Mouse (Mus musculus): ENCODE measurements around the gene Loxl3.
A peak's percentile ranks its signal among the peaks of the same experiment; 100 is the strongest.

The Loxl3 gene

DNA sequence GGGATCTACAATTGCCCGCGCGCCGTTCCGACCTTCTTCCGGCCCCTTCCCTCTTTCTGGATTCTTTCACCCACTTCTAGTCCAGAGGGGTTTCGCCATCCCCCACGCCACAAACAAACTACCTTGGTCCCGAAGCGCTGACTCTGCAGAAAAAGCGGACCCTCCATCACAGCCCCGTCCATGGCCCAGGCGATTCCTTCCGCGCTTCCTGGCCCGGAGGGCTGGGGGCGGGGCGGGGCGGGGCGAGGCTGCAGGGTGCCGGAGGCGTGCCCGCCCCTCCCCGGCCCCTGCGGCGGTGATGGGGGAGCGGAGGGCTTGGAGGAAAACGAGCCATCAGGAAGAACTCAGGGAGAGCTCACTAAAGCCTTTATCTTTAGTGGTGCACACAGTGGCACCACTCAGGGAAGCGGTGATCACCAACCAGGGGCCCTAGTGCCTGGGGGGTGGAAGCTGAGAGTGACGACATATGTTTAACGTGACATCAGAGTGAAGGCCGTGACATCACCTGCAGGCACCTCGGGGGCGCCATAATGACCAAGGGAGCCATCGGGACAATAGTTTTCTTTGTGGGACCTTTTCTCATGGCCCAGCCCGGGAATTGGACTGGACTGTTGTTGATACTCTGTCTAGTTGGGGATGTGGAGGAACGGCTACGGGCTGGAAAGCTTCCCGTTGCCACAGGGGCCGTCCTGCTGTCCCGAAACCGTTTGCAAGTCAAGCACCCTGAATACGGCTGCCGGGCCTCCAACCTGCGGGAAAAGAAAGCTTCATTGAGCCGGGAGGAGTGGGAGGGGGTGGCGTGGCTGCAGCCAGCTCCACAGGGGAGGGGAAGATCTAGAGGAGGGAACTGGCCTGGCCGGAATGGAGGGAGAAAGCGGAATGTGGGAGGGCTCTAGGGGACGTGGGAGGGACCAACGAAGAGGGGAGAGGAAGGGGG is at the start of gene Loxl3, which contains the start of gene Dok1:
Loxl3 (plus strand) TSS at position 925 of the 937 bp plus-strand sequence.
Dok1 (minus strand) TSS at position 223 of the 937 bp plus-strand sequence.
- DNase-seq: peak; percentile 87

DNA sequence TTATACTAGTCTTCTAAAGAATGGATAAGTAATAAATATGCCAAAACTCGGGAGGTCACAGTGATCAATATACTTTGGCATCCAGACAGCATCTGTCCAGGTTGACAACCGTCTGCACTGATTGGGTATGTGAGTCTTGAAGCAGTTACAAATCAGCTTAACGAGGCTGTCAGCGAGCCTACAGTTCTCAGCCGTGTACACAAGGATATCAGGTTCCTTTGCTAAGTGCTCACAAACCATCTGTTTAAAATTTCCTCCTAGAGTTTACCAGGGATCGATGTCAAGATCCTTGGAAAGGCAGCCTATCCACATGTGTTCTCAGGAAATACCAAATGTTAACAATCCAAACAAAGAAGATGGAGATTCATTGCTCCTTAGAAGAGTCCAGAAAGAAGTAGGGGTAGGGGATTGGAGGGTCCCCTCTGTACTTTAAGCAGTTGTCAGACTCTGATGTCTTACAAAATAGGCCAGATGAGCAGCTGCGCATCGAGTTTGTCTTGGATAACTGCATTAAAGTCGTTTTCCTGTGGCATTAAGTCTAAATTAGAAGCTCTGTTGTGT is 46.5 kb upstream of the Loxl3 start:
- DNase-seq: no peak

DNA sequence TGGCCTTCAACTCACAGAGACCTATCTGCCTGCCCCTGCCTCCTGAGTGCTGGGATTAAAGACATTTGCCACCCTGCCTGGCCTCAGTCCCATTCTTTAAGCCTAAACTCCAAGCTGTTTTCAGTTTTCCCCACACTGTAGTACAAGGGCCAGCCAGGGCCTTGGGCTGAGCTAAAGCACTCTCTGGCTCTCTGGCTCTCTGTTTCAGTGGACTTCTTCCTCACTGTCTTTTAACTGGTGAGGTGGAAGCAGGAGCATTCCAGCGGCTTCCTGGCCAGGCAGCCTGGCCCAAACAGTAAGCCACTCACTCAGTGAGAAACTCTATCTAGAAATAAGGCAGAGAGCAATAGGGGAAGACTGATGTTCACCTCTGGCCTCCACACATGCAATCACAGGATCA is 40.3 kb upstream of the Loxl3 start:
- DNase-seq: no peak

DNA sequence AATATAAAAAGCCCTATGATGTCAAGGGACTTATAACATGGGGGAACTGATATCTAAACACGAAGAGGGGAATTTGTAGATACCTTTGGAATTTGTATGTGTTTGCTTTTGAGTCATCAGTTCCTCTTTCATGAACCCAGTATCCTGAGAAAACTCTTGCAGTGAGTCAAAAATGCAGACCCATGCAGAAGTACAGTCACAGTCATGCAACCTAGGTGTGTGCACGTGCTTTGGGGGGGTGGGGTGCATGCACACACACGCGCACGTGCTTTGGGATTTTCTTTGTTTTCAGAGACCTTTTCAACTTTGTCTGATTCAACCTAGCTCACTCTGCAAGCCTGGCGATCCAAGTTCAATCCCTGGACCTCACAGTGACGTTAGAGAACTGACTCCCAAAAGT is 39.6 kb upstream of the Loxl3 start:
- no peak for DNase-seq

DNA sequence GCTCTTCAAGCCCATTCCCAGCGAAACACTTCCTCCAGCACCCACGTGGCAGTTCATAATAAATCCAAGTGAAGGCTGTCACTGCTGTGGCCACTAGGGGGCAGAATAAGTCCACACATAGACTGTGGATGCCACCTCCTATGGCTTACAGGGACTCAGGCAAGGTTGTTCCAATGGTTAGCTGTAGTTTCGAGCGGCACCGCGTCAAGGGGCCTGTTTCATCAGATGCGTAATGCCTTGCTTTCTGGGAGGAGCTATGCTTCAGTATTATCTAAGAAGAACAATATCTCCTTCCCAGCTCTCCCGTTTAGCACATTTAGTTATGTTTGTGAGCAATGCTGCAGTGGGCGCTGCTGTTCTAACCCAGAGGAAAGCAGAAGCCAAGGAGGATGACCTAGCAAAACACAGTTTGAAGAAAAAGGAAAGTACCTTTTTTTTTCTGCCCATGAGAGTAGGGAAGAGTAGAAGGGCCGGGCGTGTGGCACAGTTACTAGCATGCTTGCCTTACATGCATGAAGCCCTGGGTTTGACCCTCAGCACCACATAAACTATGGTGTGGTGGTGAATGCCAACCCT is 37.1 kb upstream of the Loxl3 start:
- DNase-seq: peak; percentile 94

DNA sequence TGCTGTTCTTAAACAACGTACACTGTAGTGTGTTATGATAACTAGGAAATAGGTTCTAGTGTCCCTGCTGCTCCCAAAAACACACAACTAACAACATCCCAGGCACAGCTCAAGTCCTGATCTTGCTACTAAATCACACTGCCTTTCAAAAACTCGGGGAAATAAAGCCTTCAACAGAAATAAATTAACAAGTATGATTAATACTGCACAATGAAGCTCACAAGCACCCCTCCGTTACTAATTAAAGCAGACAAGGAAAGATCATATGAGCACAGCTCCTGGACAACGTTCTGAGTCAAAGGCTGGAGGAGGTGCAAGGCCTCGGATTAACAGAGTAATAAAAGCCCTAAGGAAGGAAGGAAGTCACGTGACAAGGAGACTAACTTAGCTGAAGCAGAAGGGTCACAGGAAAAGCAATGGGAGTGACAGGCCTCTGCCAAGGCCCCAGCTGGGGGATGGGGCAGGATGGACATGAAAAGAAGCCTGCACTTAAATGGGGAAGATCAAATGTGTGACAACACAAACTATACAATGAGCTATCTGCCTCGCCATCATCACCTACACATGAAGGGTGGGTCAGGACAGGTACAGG is 36.4 kb upstream of the Loxl3 start:
- DNase-seq: peak; percentile 75

DNA sequence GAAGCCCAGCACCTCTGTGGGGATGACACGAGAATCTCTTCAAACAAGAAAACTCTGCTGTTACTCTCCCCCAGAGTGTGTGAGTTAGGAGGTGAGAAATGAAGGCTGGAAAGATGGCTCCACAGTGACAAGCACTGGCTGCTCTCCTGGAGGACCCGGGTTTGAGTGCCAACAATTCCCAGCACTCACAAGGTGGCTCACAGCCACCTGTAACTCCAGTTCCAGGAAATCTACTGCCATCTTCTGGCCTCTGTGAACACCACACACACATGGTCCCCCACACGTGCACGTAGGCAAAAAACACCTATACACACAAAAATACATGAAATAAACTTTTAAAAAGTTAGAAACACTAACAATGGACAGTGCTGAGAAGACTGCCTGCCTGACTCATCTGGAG is 35.6 kb upstream of the Loxl3 start:
- no peak for DNase-seq

DNA sequence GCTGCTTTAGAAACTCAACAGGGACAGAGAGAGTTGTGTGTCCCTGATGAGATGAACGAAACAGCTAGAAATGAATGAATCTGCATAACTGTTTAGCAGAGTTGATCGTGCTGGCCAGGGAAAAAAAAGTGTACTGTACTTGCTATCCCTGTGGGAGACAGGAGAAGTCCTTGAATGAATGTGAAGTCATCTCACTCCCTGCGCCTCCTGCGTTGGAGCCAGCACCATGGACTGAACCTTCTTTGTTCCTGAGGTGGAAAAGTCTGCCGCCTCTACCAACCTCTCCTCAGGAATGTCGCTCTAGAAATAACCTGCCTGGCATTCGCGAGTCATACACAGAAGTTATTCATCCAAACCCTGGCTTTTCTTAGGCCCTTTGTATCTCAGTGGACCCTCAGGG is 34.0 kb upstream of the Loxl3 start:
- DNase-seq: no peak

DNA sequence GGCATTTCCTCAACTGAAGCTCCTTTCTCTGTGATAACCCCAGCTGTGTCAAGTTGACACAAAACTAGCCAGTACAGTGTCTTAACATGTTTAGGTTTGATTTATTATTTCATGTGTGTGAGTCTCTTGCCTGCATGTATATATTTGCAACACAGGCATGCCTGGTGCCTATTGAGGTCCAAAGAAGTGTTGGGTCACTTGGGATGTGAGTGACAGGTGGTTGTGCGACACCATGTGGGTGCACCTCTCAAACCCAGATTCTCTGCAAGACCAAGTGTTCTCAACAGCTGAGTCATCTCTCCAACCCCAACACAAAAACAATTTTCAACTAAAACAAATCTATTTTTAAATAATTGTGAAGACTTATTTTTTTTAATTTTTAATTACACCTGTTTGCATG is 30.9 kb upstream of the Loxl3 start:
- DNase-seq: no peak

DNA sequence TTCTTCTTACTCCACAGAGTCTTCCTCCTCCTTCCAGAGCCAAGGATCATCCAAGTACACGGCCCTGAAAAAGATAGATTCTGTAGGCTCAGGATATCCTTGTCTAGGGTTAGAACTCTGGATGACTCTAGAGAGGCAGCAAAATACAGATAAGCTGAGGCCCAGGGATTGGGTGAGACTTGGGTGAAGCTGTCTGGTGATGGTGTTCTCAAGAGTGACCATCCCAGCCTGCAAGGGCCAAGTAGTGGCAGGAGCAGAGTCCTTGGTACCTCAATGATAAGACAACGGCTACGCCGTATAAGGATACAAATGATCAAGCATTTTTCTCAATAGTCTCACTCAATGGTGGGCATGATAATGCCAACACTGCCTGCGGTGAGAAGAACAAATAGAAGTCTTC is 30.1 kb upstream of the Loxl3 start:
- DNase-seq: no peak

DNA sequence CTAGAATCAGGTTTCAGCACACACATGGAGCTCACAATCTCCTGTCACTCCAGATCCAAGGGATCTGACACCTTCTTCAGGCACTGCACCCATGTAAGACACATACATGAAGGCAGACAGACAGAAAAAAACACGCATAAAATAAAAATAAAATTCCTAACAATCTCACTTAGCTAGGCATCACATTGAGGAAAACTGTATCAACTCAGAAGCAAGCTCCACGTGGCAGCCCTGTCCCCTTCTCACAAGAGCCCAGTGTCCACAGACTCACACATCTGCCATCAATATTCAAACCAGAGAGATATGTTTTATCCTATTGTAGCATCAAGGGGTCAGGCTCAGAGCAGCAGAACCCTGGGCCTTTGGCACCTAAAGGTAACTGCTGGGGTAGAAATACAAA is 29.7 kb upstream of the Loxl3 start:
- DNase-seq: no peak

DNA sequence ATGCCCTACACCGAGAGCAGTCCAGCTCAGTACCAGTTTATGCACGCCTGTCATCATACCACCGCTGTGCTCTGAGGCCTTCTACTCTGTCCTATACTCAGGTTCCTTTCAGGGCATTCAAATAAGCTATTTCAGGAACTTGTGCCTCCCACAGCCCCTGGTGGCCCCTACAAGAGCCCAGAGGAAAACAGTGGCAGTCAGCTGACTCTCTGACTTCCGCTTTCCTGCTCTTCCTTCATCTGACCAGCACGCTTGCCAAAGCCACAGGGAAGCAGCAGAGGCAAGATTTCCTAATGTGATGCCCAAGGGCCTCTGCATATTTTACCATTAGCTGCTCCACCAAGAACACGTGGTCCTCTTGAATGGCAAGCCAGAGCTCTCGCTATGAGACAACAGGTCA is 29.1 kb upstream of the Loxl3 start:
- no peak for DNase-seq

DNA sequence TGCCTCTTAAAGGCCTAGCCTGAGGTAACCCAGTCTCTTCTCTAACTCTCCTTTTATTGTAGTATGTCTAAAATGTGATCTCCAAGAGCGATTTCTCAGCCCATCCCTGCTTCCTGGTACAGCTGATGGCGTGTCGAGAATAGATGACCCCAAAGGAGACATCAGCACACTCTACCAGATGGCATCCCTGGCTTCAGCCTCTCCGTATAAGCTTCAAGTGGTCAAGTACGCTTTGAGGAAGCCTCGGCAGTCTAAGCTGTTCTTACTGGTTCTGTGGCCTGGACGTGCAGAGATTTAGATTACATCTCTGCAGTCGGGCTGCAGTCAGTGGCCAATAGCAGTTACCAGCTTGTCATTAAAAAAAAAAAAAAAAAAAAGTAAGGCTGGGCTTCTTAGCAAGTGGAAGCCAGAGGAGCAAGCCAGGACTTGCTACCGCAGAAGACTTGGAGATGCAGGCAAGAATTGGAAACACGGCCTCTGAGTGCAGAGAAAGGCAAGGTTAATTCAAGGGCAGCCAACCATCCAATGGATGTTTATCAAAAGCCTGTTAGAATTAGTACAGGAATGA is 28.4 kb upstream of the Loxl3 start:
- DNase-seq: no peak

DNA sequence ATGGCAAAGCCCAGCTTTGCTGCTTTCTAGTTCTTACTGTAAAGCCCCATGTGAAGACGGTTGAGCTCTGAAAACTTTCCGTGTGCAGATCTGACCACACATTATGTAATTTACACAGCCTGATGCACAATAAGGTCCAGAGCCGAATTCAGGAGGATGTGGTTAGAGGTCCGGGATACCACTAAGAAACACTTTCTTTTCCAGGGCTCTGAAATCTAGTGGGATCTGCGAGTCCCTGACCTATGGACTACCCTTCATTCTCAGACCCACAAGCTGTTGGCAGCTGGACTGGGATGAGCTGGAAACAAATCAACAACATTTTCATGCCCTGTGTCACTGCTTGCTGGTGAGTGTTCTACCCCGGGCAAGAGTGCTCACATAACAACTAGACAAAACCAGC is 27.9 kb upstream of the Loxl3 start:
- no peak for DNase-seq

DNA sequence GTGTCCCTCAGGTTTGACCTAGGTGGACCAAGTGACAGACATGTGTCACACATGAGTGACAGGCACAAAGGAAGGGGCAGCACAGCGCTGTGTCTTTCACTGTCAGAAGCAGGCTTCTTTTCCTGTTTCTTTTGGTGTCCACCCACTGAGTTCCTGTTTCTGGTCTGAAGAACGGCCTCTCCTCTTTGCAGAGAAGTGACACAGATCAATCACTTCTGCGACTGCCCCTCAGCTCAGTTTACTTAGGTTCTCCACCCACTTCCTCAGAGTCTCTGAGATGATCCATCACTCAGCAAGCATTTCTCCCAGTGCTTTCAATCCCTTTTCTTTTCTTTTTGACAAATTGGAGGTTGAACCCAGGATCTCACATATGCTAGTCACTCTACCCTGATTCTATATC is 25.3 kb upstream of the Loxl3 start:
- no peak for DNase-seq

DNA sequence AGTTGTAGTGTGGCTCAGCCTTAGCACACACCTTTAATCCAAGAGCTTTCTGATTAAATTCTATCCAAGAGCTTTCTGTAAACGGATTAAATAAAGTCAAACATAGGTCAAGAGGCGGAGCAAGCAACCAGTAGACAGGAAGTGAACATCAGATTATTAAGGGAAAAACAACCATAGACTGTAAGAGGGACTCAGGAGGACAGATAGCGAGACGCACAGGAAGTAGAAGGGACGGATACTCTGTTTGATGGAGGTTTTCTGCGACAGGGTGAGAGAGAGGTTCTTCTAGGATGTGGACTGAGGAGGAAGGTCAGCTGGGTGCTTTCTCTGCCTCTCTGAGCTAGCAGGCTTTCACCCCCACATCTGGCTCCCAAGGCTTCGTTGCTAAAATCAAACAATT is 24.0 kb upstream of the Loxl3 start:
- no peak for DNase-seq

DNA sequence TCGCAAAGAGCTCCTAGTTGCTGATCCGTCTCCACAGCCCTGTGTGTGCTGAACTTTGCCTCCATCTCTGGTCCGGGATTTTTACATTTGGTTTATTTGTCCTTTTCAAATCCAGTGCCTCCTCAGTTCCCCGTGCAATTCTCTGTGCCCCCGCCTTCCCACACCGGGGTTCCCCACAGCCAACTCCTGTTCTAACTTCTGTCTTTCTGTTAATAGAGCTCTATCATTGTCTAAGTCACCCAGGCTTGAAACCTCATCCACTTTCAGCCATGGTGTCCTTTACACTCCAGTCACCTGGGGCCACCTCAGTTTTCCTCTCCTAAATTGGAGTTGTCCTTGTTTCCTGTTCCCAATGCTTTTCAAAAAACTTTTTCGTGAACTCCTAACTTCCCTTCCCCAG is 22.7 kb upstream of the Loxl3 start:
- no peak for DNase-seq

DNA sequence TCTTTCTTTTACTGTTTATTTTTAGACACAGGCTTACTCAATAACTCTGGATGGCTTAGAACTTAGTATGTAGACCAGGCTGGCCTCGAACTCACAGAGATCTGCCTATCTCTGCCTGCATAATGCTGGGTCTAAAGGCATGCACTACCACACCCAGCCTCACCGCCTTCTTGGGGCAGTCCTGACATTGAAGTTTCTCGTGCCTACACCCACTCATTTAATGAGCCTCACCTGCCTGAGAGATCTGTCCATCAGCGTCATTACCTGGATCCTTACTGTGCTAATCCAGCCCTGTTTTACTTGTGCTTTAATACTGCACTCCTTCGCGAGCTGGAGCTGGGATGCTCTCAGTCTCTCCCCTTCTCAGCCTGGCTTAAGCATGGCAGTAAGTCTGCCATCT is 22.2 kb upstream of the Loxl3 start:
- no peak for DNase-seq

DNA sequence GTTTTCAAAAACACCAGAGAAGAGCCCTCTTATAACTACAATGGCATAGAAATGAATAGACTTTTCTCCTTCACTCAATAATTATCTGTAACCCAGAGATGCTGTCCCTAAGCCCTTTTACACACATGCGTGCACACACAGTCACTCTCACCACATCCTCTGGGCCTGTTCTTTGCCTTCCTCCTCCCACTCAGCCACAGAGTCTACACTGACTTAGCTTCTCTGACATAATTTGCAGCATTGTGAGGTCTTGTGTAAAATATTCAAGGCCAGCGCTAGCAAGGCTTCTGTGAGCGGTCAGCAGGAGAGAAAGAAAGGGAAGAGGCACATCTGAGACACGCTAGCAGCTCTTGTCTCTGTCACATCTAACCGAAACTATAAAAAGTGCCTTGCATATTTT is 20.5 kb upstream of the Loxl3 start:
- no peak for DNase-seq

DNA sequence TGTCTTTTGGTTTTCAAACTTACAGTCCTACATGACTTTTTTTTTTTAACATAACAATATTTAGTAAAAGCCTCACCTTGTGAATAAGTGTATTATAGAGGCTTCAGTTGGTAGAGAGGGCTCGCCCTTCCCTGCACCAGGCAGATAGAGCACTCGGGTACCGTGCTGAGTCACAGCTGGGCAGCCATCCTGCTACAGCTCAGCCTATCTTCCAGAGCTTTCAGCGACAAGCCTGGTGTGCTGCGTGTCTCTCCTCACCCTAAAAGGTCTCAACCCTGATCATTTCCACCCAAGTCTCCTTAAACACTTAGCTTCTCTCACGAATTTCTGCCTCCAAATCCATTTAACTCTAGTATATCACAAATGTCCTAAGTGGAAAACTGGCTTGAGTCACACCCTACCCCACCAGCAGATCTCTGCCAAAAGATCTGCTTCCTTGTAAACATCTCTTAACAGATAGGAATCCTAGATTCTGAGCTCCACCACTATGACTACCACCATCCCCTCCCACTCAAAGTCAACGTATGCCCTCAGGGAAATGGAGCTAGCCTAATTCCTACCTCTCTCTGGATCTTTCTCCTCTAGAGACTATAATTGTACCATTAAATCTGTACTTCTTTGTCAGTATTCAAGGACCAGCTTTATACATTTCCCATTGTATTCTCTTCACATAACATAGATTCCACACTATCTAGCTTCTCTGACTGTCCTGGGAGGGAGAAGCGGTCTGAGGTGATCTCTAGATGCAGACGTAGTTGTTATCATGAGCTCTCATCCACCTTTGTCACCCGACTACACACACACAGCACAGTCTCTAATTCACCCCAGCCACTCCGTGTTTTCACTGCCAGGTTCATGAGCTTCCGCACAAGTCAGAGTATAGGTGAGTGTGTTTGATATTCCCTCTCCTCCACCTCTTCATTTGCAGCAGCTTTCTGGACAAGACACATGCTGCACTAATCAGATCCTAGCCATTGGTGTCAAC is 19.2 kb upstream of the Loxl3 start:
- DNase-seq: no peak

DNA sequence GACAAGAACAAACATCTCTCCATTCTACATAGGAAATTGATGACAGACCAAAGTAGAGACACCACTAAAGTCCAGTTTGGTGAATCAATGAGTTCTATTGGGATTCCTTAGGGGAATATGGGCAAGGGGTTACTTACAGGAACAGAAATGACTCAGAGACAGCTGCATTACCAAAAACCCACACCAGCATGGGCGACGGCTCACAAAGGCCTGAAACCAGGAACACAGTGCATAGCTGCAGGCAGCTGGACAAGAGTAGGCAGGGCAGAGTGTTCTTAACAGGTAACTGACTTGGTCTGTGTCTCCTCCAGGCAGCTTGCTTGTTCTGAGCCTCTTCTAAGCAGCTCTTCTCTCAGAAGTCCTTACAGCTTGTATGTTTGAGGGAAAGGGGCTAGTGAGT is 18.2 kb upstream of the Loxl3 start:
- no peak for DNase-seq

DNA sequence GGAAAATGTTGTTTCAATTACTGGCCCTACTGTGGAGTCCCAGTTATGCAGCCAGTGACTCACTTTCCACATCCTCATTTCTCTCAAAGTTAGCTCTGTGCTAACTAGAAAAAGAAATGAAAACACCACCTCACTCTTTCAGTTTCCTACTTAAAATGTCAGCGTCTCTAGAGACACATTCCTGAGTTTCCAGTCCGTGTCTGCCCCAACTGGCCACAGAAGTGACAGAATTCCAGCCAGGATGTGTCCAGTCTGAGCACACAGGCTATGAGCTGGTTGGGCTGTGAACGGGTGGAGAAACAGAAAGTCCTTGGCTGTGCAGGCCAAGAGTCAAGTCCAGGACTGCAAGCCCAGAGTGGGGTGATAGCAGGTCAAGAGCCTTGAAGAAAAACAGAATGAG is 16.8 kb upstream of the Loxl3 start:
- DNase-seq: peak; percentile 58
